Mouse (Mus musculus) liver, embryonic 14.5 days (tissue): ENCODE data around the gene Gli2. TPM values are rescaled to one million over a fixed set of nuclear protein-coding genes. Genes with fewer than 3 reads are reported as not detected.

Experiments
- ATAC-seq: fragments of 200-750 bp; cut with Nextera tagmentation; 2 replicates; pipeline ENCODE4 v1.8.0; 2017; ENCODE audit warnings: moderate number of reproducible peaks, mild to moderate bottlenecking, moderate library complexity; ENCODE audit not compliant: insufficient read depth
- DNase-seq, 3 experiments: peaks; one replicate each; pipeline ENCODE4 v3.0.0-alpha.2; 2012 to 2013; ENCODE audit warnings: low read depth in 3 of 3, low spot score in 3 of 3
- H3K27ac ChIP-seq: fragments of 300-500 bp; sonication (generic); 2 replicates; pipeline ENCODE4 v1.5.1; 2014; ENCODE audit warnings: moderate library complexity, mild to moderate bottlenecking, control low read depth, inconsistent platforms
- H3K27me3 ChIP-seq: fragments of 300-500 bp; sonication (generic); 2 replicates; pipeline ENCODE4 v1.6.1; 2014; ENCODE audit warnings: mild to moderate bottlenecking, low read length, moderate library complexity; ENCODE audit not compliant: control insufficient read depth, insufficient read depth
- H3K36me3 ChIP-seq: fragments of 300-500 bp; sonication (generic); replicated peaks from 2 replicates; pipeline ENCODE4 v1.6.1; 2014; ENCODE audit warnings: low read depth; ENCODE audit not compliant: control insufficient read depth, insufficient read depth
- H3K4me1 ChIP-seq, 2 experiments: fragments of 200-500 bp in 1 of 2; fragments of 300-500 bp in 1 of 2; sonication (generic) in 1 of 2; replicated peaks; 2 replicates each; pipeline ENCODE4 v1.6.1; 2012 to 2014; ENCODE audit warnings: antibody characterized with exemption in 1 of 2, inconsistent platforms in 1 of 2, low read length in 1 of 2; ENCODE audit not compliant: control insufficient read depth in 2 of 2, insufficient read depth in 2 of 2
- H3K4me2 ChIP-seq: fragments of 300-500 bp; sonication (generic); 2 replicates; pipeline ENCODE4 v1.6.1; 2014; ENCODE audit warnings: low read depth, mild to moderate bottlenecking, control low read depth, moderate library complexity
- H3K4me3 ChIP-seq, 2 experiments: fragments of 200-500 bp in 1 of 2; fragments of 300-500 bp in 1 of 2; sonication (generic) in 1 of 2; 2 replicates each; pipeline ENCODE4 v1.5.1; 2012 to 2014; ENCODE audit warnings: low read depth in 2 of 2, low read length in 2 of 2, mild to moderate bottlenecking in 2 of 2, control low read depth in 1 of 2, inconsistent platforms in 1 of 2, moderate library complexity in 1 of 2; ENCODE audit not compliant: insufficient read depth in 1 of 2
- H3K9ac ChIP-seq: fragments of 300-500 bp; sonication (generic); replicated peaks from 2 replicates; pipeline ENCODE4 v1.6.1; 2014; ENCODE audit warnings: mild to moderate bottlenecking, control low read depth, moderate library complexity
- H3K9me3 ChIP-seq: fragments of 300-500 bp; sonication (generic); 2 replicates; pipeline ENCODE4 v1.6.1; 2016; ENCODE audit warnings: low read length, mixed read lengths; ENCODE audit not compliant: control insufficient read depth
- CTCF ChIP-seq: IDR thresholded peaks from 2 replicates; pipeline ENCODE4 v1.5.1; 2016; ENCODE audit warnings: antibody characterized with exemption, low read depth, control low read depth
- EP300 ChIP-seq: IDR thresholded peaks from 2 replicates; pipeline ENCODE4 v1.6.1; 2016; ENCODE audit warnings: antibody characterized with exemption, low read depth
- WGBS: fragments of 180-500 bp; shearing (Covaris S2); extraction: QIAGEN DNeasy Blood & Tissue Kit; methylation state at CpG from one replicate; pipeline ENCODE4 v1.1.7; 2014; ENCODE audit not compliant: insufficient replicate concordance; 5-methylcytosine and 5-hydroxymethylcytosine counted together
- polyA plus RNA-seq, 2 experiments: library from polyadenylated mRNA; depleted of rRNA in 1 of 2; stranded (reverse) in 1 of 2; unstranded in 1 of 2; fragments of >200 nt; fragmentation: Nextera tagmentation in 1 of 2; extraction: Ambion mirVana in 1 of 2; gene quantifications; 2 replicates each; pipeline versions ENCODE4 v1.2.1 to v1.2.3; 2012 to 2014

Gli2 gene
- polyA plus RNA-seq, 2 experiments = 0.04 to 0.26 TPM

DNA sequence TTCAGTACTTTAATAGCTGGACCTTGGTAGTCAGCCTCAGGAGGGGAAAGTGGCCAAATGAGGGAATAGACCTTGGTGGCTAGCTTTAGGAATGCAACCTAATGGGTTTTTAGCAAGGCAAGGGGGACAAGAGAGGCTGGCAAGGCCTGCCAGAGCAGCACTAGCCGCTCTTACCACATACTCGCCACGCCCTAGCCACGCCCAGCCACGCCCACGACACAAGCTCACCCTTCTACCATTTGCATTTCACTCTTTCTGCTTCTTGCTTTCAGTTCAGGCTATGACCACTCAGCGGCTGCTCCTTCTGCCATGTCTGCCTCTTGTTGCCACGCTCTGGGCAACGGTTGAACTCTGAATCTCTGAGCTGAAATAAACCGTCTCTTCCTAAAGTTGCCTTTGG, 32.4 kb upstream of the Gli2 start:
- Histone ChIP-seq H3K4me2 (no peak overlapping the region), H3K9ac (no peak overlapping the region), H3K27ac (no peak overlapping the region), H3K27me3 (no peaks in the 10 kb centered on the region), H3K4me1 (0 out of 4 replicates have a peak, but pooled peaks cover 0 to 2% of the 10 kb centered on the region in 2 experiments), H3K36me3 (no peaks in the 10 kb centered on the region), H3K9me3 (no peaks in the 10 kb centered on the region), H3K4me3 (no peak overlapping the region)
- peak in 1 of 3 experiments; percentile 16 for DNase-seq
- ATAC-seq = no peak
- WGBS = 34% methylated on average over 10 of the region's 10 CpGs
- TF ChIP-seq CTCF (no peak), EP300 (no peak)

DNA sequence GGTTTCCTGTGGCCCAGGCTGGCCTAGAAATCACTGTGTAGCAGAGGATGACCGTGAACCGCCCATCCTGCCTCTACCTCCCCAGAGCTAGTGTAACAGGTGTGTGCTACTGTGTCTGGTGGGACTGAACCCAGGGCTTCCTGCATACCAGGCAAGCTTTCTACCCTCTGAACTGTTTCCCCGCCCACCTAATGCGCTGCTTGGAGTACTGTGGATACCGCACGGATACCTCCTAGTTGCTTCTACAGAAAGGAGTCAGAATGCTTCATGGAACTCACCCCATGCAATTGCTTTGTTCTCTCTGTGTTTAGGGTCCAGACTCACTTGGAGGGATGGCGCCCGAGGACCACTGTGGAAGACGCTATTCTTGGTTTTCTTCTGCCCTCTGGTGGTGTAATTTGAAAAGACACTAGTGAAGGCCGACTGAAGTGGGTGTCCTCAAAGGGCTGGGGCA, 30.1 kb upstream of the Gli2 start:
- no peak overlapping the region for H3K27ac ChIP-seq
- ATAC-seq (no peak), DNase-seq (peak in 1 of 3 experiments; percentile 6)
- H3K36me3 ChIP-seq = no peaks in the 10 kb centered on the region
- H3K4me1 ChIP-seq = 0 out of 4 replicates have a peak, but pooled peaks cover 0 to 2% of the 10 kb centered on the region in 2 experiments
- H3K9ac ChIP-seq = no peak overlapping the region
- H3K27me3 ChIP-seq = no peaks in the 10 kb centered on the region
- no peak overlapping the region for H3K4me3 ChIP-seq
- TF ChIP-seq CTCF (peak; percentile 56), EP300 (no peak)
- H3K4me2 ChIP-seq = no peak overlapping the region
- WGBS = 16% methylated on average over 10 of the region's 10 CpGs
- no peaks in the 10 kb centered on the region for H3K9me3 ChIP-seq

GRCm38 (mm10) chr1:119082231-119082991, 29.0 kb upstream of the Gli2 start:
- WGBS = 28% methylated on average over 12 of the region's 12 CpGs
- DNase-seq = no peak
- no peak for ATAC-seq

GRCm38 (mm10) chr1:119077933-119078332, 24.5 kb upstream of the Gli2 start:
- H3K4me2 ChIP-seq = no peak overlapping the region
- WGBS = 73% methylated on average over 7 of the region's 7 CpGs
- H3K36me3 ChIP-seq = no peaks in the 10 kb centered on the region
- DNase-seq (no peak), ATAC-seq (no peak)
- no peak overlapping the region for H3K9ac ChIP-seq
- H3K27ac ChIP-seq = no peak overlapping the region
- H3K4me3 ChIP-seq = no peak overlapping the region
- no peaks in the 10 kb centered on the region for H3K9me3 ChIP-seq
- no peaks in the 10 kb centered on the region for H3K4me1 ChIP-seq
- H3K27me3 ChIP-seq = peaks cover 5% of the 10 kb centered on the region; the same call in 1 of the 2 replicates
- TF ChIP-seq CTCF = no peak

More at GRCm38 (mm10) chr1:119082231-119082991, 29.0 kb upstream of the Gli2 start:
- H3K9ac ChIP-seq = no peak overlapping the region
- no peak overlapping the region for H3K4me2 ChIP-seq
- no peaks in the 10 kb centered on the region; the same call in 1 of the 2 replicates for H3K27me3 ChIP-seq
- no peak overlapping the region for H3K27ac ChIP-seq
- no peak overlapping the region for H3K4me3 ChIP-seq
- H3K36me3 ChIP-seq = no peaks in the 10 kb centered on the region
- 0 out of 4 replicates have a peak, but pooled peaks cover 0 to 2% of the 10 kb centered on the region in 2 experiments for H3K4me1 ChIP-seq
- H3K9me3 ChIP-seq = no peaks in the 10 kb centered on the region
- TF ChIP-seq CTCF (peak; percentile 90), EP300 (no peak)

DNA sequence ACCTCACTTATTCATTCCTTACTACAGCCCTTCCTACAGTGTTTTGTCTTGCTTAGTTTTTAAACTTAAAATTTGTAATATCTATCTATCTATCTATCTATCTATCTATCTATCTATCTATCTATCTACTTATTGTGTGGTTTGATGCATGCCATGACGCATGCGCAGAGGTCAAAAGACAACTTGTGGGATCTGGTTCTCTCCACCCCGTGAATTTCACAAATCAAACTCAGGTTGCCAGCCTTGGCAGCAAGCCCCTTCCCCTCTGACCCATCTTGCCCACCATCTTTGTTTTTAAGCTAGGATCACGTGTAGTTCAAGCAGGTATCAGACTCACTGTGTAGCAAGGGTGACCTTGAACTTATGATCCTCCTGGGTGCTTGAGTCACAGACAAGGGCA, 22.9 kb upstream of the Gli2 start:
- Histone ChIP-seq H3K4me3 (no peak overlapping the region), H3K36me3 (no peaks in the 10 kb centered on the region), H3K9ac (no peak overlapping the region), H3K4me1 (no peaks in the 10 kb centered on the region), H3K27ac (no peak overlapping the region), H3K27me3 (peaks cover 5% of the 10 kb centered on the region; the same call in 1 of the 2 replicates), H3K4me2 (no peak overlapping the region), H3K9me3 (no peaks in the 10 kb centered on the region)
- 57% methylated on average over 4 of the region's 4 CpGs for WGBS
- no peak for TF ChIP-seq CTCF
- no peak for TF ChIP-seq EP300
- ATAC-seq (no peak), DNase-seq (no peak)
